Mouse (Mus musculus) brain, embryonic 18.5 days (tissue): ENCODE measurements around the gene Zbtb40.

Experiments used
- DNase-seq: peaks from one replicate; pipeline ENCODE4 v3.0.0-alpha.2; 2012; ENCODE audit warnings: low read depth, low spot score

Zbtb40 gene

GRCm38 (mm10) chr4:136934746-136935613 lies 113.6 kb downstream of the Zbtb40 start:
- DNase-seq = no peak

DNA sequence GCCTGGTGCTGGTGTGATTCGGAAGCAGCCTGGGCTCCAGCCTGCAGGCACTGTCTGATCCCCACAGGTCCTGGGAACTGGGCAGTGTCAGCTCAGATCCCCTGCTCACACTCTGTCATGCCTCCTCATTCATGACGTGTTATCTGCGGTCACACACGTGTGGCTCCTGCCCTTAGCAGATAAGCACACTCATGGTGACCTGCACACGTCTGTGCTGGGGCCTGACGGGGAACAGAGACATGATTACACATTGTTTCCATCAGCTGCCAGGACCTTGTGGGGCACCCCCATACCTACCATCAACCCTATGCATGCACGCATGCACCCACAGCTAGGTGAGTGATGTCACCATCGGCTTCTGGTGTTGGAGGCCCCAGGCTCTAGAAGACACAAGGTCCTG lies 118.1 kb downstream of the Zbtb40 start:
- no peak for DNase-seq
